Mouse (Mus musculus): ENCODE measurements around the gene Gm10190.

- TF ChIP-seq POLR2A (IDR thresholded peaks at IDR 0.05; ENCODE audit: insufficient read depth, low read depth, low read length) (no peak), CTCF (IDR thresholded peaks at IDR 0.05) (no peak)
These were observed 48.8 kb downstream of the Gm10190 start for GRCm38 (mm10) chr17:80324521-80324920.
